Mouse (Mus musculus): Measurements from ENCODE around the gene Vmn1r200.
"Not testable (repeated sequence)": the region's sequence is repeated elsewhere in the genome, so short reads cannot be mapped to it uniquely, and the experiment has no call there.

The Vmn1r200 gene

GRCm38 (mm10) chr13:22390073-22390472, at the start of gene Vmn1r200:
Gene Vmn1r200, plus strand, starts transcription at chr13:22390373.
- DNase-seq (ENCODE audit: low read depth), result no peak

GRCm38 (mm10) chr13:22350064-22350463, 40.1 kb upstream of the Vmn1r200 start, which contains the start of gene Vmn1r198:
Gene Vmn1r198, plus strand, starts transcription at chr13:22350364.
- DNase-seq (ENCODE audit: low read depth), result no peak

GRCm38 (mm10) chr13:22350813-22351212, 39.4 kb upstream of the Vmn1r200 start:
- DNase-seq (ENCODE audit: low read depth), result no peak

- DNase-seq (ENCODE audit: low read depth), result no peak
These were observed 10.7 kb upstream of the Vmn1r200 start, which contains the start of gene Vmn1r199 for GRCm38 (mm10) chr13:22379518-22379917. Gene Vmn1r199, plus strand, starts transcription at chr13:22379818.

GRCm38 (mm10) chr13:22381128-22381527, 9.0 kb upstream of the Vmn1r200 start:
- not testable (repeated sequence) for DNase-seq (ENCODE audit: low read depth)

- no peak for DNase-seq (ENCODE audit: low read depth)
These were observed 6.8 kb upstream of the Vmn1r200 start for GRCm38 (mm10) chr13:22383401-22383800.

- DNase-seq (ENCODE audit: low read depth), result no peak
These were observed 3.1 kb upstream of the Vmn1r200 start for GRCm38 (mm10) chr13:22387050-22387449.

GRCm38 (mm10) chr13:22402978-22403377, 12.8 kb downstream of the Vmn1r200 start:
- DNase-seq (ENCODE audit: low read depth), result no peak

All from NIH3T3 (cell line).